Mouse (Mus musculus): ENCODE data around the gene Rplp1. TPM values are rescaled to one million over a fixed set of nuclear protein-coding genes. Genes with fewer than 3 reads are reported as not detected.
A peak's percentile ranks its signal among the peaks of the same experiment; 100 is the strongest.

Gene Rplp1
- polyA plus RNA-seq, 1 experiment = 5,315 TPM

GRCm38 (mm10) chr9:61878889-61879288, 35.5 kb downstream of the Rplp1 start:
- 54% methylated on average over 2 of the region's 2 CpGs for WGBS
- no peak for TF ChIP-seq POLR2A (IDR thresholded peaks at IDR 0.05; ENCODE audit: low read depth, low read length)
- TF ChIP-seq CTCF (IDR thresholded peaks at IDR 0.05; ENCODE audit: extremely low read depth, insufficient read length, insufficient replicate concordance, low read depth, low read length) = peak; percentile 64; the same call in 1 of the 2 replicates
- Histone ChIP-seq H3K36me3 (ENCODE audit: control insufficient read depth, insufficient read depth, low read length) (no peaks in the 10 kb centered on the region), H3K4me3 (ENCODE audit: low read depth, low read length) (no peak overlapping the region), H3K27me3 (ENCODE audit: control insufficient read depth, insufficient read depth, low read length) (no peaks in the 10 kb centered on the region), H3K27ac (ENCODE audit: insufficient read depth, low read depth, low read length) (no peak overlapping the region), H3K4me1 (ENCODE audit: control insufficient read depth, insufficient read depth, insufficient read length, low read length) (no peaks in the 10 kb centered on the region)

DNA sequence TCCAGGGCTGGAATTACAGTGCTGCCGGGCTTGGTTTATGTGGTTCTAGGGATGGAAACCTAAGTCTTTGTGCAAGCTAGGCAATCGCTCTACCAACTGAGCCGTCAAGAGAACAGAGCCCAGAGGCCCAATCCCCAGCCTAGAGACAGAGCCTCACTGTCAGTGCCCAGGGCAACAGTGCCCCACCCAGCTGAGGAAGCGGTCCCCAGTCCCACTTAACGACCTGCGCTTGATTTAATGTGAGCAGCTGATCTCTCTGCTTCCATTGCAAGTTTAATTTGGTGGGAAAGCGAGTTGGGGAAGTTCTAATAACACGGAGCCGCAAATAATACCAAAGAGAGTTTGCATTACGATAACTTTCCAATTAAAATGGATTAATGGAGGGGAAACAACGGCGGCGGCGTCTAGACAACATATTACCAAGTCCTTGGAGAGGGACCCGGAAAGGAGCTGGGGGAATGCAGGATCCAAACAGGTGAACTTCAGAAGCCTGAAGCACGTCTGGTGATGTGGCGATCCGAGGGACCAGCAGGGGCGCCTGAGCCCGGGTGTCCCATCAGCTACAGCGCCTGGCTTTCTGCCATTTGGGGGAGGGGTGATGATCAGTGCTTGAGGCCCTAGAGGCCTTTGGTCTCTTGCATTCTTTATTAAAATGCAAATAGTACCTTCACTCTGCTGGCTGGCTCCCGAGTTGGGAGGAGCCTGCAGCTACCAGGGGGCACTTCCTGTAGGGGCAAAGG, 36.8 kb downstream of the Rplp1 start:
- TF ChIP-seq POLR2A (IDR thresholded peaks at IDR 0.05; ENCODE audit: low read depth, low read length) = no peak
- no peak for TF ChIP-seq CTCF (IDR thresholded peaks at IDR 0.05; ENCODE audit: extremely low read depth, insufficient read length, insufficient replicate concordance, low read depth, low read length)
- H3K36me3 ChIP-seq (ENCODE audit: control insufficient read depth, insufficient read depth, low read length) = no peaks in the 10 kb centered on the region
- WGBS = 42% methylated on average over 22 of the region's 22 CpGs

GRCm38 (mm10) chr9:61873325-61873724, 41.0 kb downstream of the Rplp1 start:
- H3K36me3 ChIP-seq (ENCODE audit: control insufficient read depth, insufficient read depth, low read length) = no peaks in the 10 kb centered on the region
- H3K27me3 ChIP-seq (ENCODE audit: control insufficient read depth, insufficient read depth, low read length) = no peaks in the 10 kb centered on the region
- no peak overlapping the region for H3K4me3 ChIP-seq (ENCODE audit: low read depth, low read length)
- TF ChIP-seq POLR2A (IDR thresholded peaks at IDR 0.05; ENCODE audit: low read depth, low read length) (no peak), CTCF (IDR thresholded peaks at IDR 0.05; ENCODE audit: extremely low read depth, insufficient read length, insufficient replicate concordance, low read depth, low read length) (no peak)
- H3K4me1 ChIP-seq (ENCODE audit: control insufficient read depth, insufficient read depth, insufficient read length, low read length) = no peaks in the 10 kb centered on the region
- 50% methylated on average over 8 of the region's 8 CpGs for WGBS
- no peak overlapping the region for H3K27ac ChIP-seq (ENCODE audit: insufficient read depth, low read depth, low read length)

More for the DNA sequence above, 36.8 kb downstream of the Rplp1 start:
- no peak overlapping the region for H3K4me3 ChIP-seq (ENCODE audit: low read depth, low read length)
- H3K4me1 ChIP-seq (ENCODE audit: control insufficient read depth, insufficient read depth, insufficient read length, low read length) = no peaks in the 10 kb centered on the region
- no peak overlapping the region for H3K27ac ChIP-seq (ENCODE audit: insufficient read depth, low read depth, low read length)
- H3K27me3 ChIP-seq (ENCODE audit: control insufficient read depth, insufficient read depth, low read length) = no peaks in the 10 kb centered on the region

DNA sequence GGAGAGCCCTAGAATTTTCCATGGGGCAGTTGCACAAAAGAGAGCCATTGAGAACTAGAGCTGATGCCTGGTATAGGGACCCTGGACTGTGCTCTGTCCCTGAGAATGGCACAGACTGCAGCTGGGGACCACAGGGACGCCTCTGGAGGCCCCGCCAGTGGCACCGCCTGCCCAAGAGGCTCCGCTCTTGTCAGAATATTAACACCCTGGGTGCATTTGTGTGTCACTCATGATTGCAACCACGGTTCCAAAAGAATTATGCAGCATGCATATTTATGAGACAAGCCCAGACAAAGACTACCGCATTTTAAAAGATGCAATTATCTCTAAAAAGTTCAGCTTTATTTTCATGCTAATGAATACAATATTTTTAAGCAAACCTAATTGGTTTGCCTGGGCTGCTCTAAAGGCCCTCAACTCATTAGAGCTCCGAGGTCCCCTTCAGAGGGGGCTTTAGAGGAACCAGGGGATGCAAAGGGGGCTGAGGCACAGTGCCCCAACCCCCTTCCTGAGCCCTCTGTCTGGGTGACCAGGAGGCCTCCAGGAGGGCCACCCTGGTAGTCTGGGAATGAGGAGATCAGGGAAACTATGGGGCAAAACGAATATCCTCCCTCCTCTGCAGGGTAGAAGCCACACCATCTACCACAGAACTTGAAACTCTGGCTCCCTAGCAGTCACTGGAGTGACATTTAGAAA, 41.9 kb downstream of the Rplp1 start:
- no peaks in the 10 kb centered on the region for H3K27me3 ChIP-seq (ENCODE audit: control insufficient read depth, insufficient read depth, low read length)
- H3K27ac ChIP-seq (ENCODE audit: insufficient read depth, low read depth, low read length) = no peak overlapping the region
- 87% methylated on average over 8 of the region's 8 CpGs for WGBS
- no peak for TF ChIP-seq POLR2A (IDR thresholded peaks at IDR 0.05; ENCODE audit: low read depth, low read length)
- TF ChIP-seq CTCF (IDR thresholded peaks at IDR 0.05; ENCODE audit: extremely low read depth, insufficient read length, insufficient replicate concordance, low read depth, low read length) = no peak
- no peaks in the 10 kb centered on the region for H3K4me1 ChIP-seq (ENCODE audit: control insufficient read depth, insufficient read depth, insufficient read length, low read length)
- no peaks in the 10 kb centered on the region for H3K36me3 ChIP-seq (ENCODE audit: control insufficient read depth, insufficient read depth, low read length)
- no peak overlapping the region for H3K4me3 ChIP-seq (ENCODE audit: low read depth, low read length)

DNA sequence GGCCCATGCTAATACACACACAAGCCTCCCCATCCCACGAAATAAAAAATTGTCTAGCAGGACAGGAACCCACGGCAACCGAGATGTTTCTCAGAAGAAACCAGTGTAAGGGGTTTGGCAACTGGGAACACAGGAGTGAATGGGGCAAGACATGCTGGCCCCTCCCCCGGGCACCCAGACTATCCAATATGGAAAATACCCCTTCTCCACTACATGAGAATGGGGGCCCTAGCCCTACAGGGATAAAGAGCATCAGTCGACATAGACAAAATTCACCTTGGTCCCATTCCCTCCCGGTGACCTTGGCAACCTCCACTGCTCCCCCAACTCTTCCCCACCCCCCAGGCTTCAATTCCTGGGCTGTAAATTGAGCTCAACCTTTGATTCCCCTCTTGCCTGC, 42.5 kb downstream of the Rplp1 start:
- H3K27me3 ChIP-seq (ENCODE audit: control insufficient read depth, insufficient read depth, low read length) = no peaks in the 10 kb centered on the region
- TF ChIP-seq POLR2A (IDR thresholded peaks at IDR 0.05; ENCODE audit: low read depth, low read length) (no peak), CTCF (IDR thresholded peaks at IDR 0.05; ENCODE audit: extremely low read depth, insufficient read length, insufficient replicate concordance, low read depth, low read length) (no peak)
- H3K36me3 ChIP-seq (ENCODE audit: control insufficient read depth, insufficient read depth, low read length) = no peaks in the 10 kb centered on the region
- 89% methylated on average over 6 of the region's 6 CpGs for WGBS
- no peak overlapping the region for H3K4me3 ChIP-seq (ENCODE audit: low read depth, low read length)
- no peak overlapping the region for H3K27ac ChIP-seq (ENCODE audit: insufficient read depth, low read depth, low read length)
- H3K4me1 ChIP-seq (ENCODE audit: control insufficient read depth, insufficient read depth, insufficient read length, low read length) = no peaks in the 10 kb centered on the region

DNA sequence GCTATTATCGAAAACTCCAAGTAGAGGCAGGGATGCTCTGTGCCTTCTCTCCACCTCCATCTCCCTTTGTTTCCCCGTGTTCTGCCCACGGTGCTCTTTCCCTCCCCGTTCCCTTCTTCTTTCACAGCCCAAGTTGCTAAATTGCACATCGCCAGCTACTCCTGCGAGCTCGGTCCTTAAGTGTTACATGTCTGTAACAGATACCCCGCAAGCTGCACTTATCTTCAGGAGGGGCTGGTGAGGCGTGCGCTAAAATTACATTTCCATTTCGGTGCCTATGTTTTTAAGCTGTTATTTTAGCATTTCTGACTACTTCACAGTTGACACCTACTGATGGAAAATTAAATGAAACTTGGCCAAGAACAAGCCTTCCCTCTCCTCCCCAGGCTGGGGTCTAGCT, 46.7 kb downstream of the Rplp1 start:
- H3K27ac ChIP-seq (ENCODE audit: insufficient read depth, low read depth, low read length) = no peak overlapping the region
- H3K36me3 ChIP-seq (ENCODE audit: control insufficient read depth, insufficient read depth, low read length) = no peaks in the 10 kb centered on the region
- no peak for TF ChIP-seq CTCF (IDR thresholded peaks at IDR 0.05; ENCODE audit: extremely low read depth, insufficient read length, insufficient replicate concordance, low read depth, low read length)
- no peak for TF ChIP-seq POLR2A (IDR thresholded peaks at IDR 0.05; ENCODE audit: low read depth, low read length)
- H3K4me3 ChIP-seq (ENCODE audit: low read depth, low read length) = no peak overlapping the region
- H3K27me3 ChIP-seq (ENCODE audit: control insufficient read depth, insufficient read depth, low read length) = no peaks in the 10 kb centered on the region
- 81% methylated on average over 11 of the region's 11 CpGs for WGBS
- H3K4me1 ChIP-seq (ENCODE audit: control insufficient read depth, insufficient read depth, insufficient read length, low read length) = no peaks in the 10 kb centered on the region

Other genes with a start within 250 kb of the Rplp1 start
- gene Kif23, start 32.2 kb upstream of the Rplp1 start, polyA plus RNA-seq (2012; rRNA removed) = 2.3 and 6.5 TPM in 2 replicates
- 3.3 and 21.8 TPM in 2 replicates for gene Paqr5, start 112.3 kb upstream of the Rplp1 start, polyA plus RNA-seq (2012; rRNA removed)
- 1.0 and 2.2 TPM in 2 replicates for gene Glce, start 208.1 kb upstream of the Rplp1 start, polyA plus RNA-seq (2012; rRNA removed)